Mouse (Mus musculus): ENCODE results near the gene Tgfbr3. TPM values are rescaled to one million over a fixed set of nuclear protein-coding genes. Genes with fewer than 3 reads are reported as not detected.

Gene Tgfbr3
- total RNA-seq, 1 experiment from 2014 or later = 2.7 TPM

DNA sequence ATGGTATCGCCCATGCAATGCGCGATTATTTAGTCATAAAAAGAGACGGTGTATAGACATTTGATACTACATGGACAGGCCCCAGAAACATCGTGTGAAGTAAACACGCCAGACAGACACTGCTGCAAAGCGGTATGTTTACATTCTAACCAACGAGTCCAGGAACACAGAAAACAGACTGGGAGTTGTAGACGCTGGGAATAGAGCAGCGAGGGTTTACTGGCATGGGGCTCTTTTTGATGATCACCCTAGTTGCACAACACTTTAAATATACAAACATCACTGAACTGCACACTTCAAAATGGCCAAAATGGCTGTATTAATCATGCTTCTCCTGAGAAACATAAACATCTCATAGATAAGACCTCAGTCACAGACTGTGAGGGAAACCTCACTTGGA, 100.9 kb downstream of the Tgfbr3 start:
- no peak for ATAC-seq (ENCODE audit: extremely low read depth, insufficient number of reproducible peaks, low FRiP score, poor library complexity, severe bottlenecking)

- no peak for ATAC-seq (ENCODE audit: extremely low read depth, insufficient number of reproducible peaks, low FRiP score, poor library complexity, severe bottlenecking)
Measured at GRCm38 (mm10) chr5:107186206-107186605, 103.2 kb downstream of the Tgfbr3 start.

DNA sequence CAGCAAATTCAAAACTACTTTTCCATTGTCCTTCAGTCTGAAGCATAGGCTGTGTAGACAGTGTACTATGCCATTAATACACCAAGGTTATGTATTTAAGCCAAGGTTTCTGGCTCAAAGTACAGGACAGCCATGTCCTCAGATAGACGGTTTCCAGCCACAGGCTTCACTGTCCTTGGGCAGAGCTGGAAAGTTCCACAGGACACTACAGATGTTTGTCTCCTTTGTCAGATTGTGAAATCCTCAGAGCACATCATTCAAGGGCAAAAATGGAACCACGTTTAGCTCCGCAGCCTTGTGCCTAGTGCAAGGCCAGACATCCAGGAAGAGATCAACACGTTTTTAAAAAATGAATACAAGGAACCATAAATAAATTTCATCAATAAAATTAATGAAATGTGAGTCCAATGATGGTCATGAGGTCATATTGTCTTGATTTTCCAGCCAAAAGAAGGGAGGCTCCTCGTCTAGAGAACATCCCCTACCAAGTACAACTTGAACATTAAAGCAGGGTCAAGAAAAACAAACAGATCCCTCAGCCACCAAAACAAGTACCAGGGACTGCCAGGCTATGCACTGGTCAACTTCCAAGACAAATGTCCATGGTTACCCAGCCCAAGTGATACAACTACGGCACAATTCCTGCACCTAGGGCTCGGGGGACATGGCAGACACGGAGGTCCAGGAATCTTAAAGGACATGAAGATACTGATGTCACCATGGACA, 105.1 kb downstream of the Tgfbr3 start:
- no peak for ATAC-seq (ENCODE audit: extremely low read depth, insufficient number of reproducible peaks, low FRiP score, poor library complexity, severe bottlenecking)

- no peak for ATAC-seq (ENCODE audit: extremely low read depth, insufficient number of reproducible peaks, low FRiP score, poor library complexity, severe bottlenecking)
Measured at GRCm38 (mm10) chr5:107183537-107183936, 105.9 kb downstream of the Tgfbr3 start.

- no peak for ATAC-seq (ENCODE audit: extremely low read depth, insufficient number of reproducible peaks, low FRiP score, poor library complexity, severe bottlenecking)
Measured at GRCm38 (mm10) chr5:107182721-107183120, 106.7 kb downstream of the Tgfbr3 start.

DNA sequence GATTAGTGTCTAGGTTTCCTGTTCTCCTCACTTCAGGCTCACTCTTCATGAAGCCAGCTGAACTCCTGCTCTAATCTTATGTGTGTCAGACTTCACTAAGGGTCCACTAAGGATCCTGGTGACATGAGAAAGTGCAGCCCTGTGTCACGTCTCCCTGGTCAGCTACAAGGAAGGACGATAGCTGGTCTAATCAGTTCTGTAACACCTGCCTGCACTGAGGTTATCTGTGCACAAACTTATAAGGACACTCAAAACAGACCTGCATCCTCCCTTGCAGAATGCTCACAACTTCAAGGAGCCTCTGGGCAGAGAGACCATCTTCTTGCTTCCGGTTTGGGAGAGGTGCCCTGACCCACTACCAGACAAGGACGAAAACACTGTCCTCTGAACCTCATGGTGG, 107.6 kb downstream of the Tgfbr3 start:
- no peak for ATAC-seq (ENCODE audit: extremely low read depth, insufficient number of reproducible peaks, low FRiP score, poor library complexity, severe bottlenecking)

DNA sequence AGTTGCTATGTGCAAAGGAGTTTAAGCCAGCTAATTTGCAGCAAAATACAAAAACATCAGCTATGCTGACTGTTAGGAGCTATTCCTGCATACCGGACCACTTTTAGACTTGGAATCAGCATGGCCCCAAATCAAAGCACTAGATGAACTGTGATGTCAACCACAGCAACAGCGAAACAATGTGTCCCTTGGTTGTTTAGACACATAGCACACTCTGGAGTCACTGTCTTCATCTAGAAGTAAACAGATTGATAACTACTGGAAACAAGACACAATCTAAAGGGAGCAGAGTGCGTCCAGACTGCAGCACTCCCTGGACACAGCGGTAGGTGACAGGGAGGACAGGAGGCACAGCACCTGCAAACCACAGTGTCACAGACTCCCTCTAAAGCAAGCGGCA, 110.2 kb downstream of the Tgfbr3 start:
- ATAC-seq (ENCODE audit: extremely low read depth, insufficient number of reproducible peaks, low FRiP score, poor library complexity, severe bottlenecking) = no peak

DNA sequence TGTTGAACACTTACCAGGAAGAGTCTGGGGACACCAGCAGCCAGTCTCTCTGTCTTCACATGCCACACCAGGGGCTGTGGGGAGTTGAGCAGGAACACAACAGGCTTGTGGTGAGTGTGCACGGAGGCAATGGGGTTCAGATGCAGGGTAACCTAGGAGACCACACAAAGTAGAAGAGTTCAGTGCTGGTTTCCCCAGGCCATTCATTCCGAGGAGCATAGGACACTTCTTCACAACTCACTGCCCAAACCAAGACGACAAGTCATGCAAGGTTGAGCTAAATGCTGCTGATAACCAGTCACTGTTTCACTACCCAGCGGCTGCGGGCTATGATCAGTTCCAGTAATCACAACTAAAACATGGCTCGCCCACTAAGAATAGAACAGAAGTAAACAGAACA, 111.6 kb downstream of the Tgfbr3 start:
- ATAC-seq (ENCODE audit: extremely low read depth, insufficient number of reproducible peaks, low FRiP score, poor library complexity, severe bottlenecking) = 0 out of 2 replicates have a peak, but pooled peaks have one; percentile 19

- ATAC-seq (ENCODE audit: extremely low read depth, insufficient number of reproducible peaks, low FRiP score, poor library complexity, severe bottlenecking) = no peak
Measured at GRCm38 (mm10) chr5:107177248-107177647, 112.2 kb downstream of the Tgfbr3 start.

DNA sequence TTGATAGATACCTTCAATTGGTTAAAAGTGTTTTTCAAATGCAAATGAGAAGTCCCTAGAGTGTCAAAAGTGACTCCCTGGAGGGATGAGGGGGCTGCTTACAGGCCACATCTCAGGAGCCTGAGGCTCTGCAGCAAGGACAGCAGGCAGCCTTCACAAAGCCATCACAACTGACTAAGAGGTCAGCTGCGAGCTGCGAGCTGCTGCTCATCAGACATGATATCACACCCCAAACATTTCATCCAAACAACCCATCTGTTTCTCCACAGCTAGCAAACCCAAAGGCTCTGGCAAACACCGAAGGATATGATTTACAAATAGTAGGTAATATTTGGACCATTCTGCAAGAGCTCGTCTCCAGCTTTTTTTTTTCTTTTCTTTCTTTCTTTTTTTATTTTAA, 112.6 kb downstream of the Tgfbr3 start:
- no peak for ATAC-seq (ENCODE audit: extremely low read depth, insufficient number of reproducible peaks, low FRiP score, poor library complexity, severe bottlenecking)

GRCm38 (mm10) chr5:107176196-107176595, 113.2 kb downstream of the Tgfbr3 start:
- ATAC-seq (ENCODE audit: extremely low read depth, insufficient number of reproducible peaks, low FRiP score, poor library complexity, severe bottlenecking) = no peak

DNA sequence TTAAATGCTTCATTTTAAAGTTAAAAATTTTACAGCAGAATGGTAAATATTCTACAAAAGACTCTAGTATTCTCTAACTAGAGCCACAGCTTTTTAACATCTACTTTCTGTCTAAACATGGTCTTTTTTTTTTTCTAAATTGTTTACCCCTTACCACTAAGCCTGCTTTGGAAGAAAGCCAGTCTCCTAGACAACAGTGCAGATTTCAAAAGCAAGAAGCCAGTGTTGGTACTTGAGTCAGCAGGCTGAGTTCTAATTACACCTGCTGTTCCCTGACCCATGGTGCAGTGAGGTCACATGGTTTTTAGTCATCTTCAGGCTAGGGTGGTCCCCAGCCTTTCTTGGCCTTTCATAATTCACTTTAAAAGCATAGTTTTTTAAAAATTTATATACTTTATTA, 115.2 kb downstream of the Tgfbr3 start:
- no peak for ATAC-seq (ENCODE audit: extremely low read depth, insufficient number of reproducible peaks, low FRiP score, poor library complexity, severe bottlenecking)

GRCm38 (mm10) chr5:107173483-107173882, 115.9 kb downstream of the Tgfbr3 start:
- no peak for ATAC-seq (ENCODE audit: extremely low read depth, insufficient number of reproducible peaks, low FRiP score, poor library complexity, severe bottlenecking)

DNA sequence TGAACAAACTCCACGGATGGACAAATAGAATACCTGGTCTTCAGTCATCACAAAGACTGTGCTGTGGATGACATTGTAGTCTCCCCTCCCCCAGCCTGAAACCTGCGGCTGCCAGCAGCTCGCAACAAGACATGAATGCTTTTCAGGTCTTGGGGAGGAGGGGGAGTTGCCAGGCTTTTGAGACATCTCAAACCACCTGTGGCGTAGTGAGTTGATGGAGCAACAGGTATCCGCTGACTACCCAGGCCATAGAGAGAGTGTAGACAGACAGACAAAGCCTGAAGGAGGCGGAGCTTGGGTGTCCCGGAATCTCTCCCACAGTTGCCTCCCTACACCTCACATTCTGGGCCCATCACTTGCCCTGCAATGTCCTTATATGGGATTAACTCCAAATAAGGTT, 117.6 kb downstream of the Tgfbr3 start:
- no peak for ATAC-seq (ENCODE audit: extremely low read depth, insufficient number of reproducible peaks, low FRiP score, poor library complexity, severe bottlenecking)

- no peak for ATAC-seq (ENCODE audit: extremely low read depth, insufficient number of reproducible peaks, low FRiP score, poor library complexity, severe bottlenecking)
Measured at GRCm38 (mm10) chr5:107169796-107170195, 119.6 kb downstream of the Tgfbr3 start.

GRCm38 (mm10) chr5:107167872-107168300, 121.5 kb downstream of the Tgfbr3 start:
- ATAC-seq (ENCODE audit: extremely low read depth, insufficient number of reproducible peaks, low FRiP score, poor library complexity, severe bottlenecking) = no peak

DNA sequence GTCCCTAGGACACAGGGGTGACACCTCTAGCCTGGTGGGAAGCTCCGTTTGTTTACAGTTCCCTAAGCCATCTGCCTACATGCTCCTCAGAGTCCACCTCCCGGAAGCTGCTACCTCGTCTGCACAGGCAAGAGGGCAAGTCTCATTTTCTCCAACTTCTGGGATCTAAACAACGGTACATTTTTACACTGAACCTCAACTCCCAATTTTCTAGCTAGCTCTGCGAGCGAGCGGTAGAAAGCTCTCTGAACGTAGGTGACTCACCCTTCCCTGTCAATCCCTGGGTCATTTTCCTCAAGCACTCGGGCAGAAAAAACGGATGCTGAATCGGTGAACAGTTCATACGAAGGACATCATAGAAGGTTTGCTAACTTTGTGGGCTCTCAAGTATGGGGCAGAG, 122.1 kb downstream of the Tgfbr3 start:
- ATAC-seq (ENCODE audit: extremely low read depth, insufficient number of reproducible peaks, low FRiP score, poor library complexity, severe bottlenecking) = no peak

- no peak for ATAC-seq (ENCODE audit: extremely low read depth, insufficient number of reproducible peaks, low FRiP score, poor library complexity, severe bottlenecking)
Measured at GRCm38 (mm10) chr5:107166659-107167370, 122.6 kb downstream of the Tgfbr3 start.

GRCm38 (mm10) chr5:107165734-107166133, 123.7 kb downstream of the Tgfbr3 start:
- no peak for ATAC-seq (ENCODE audit: extremely low read depth, insufficient number of reproducible peaks, low FRiP score, poor library complexity, severe bottlenecking)

GRCm38 (mm10) chr5:107165271-107165670, 124.2 kb downstream of the Tgfbr3 start:
- ATAC-seq (ENCODE audit: extremely low read depth, insufficient number of reproducible peaks, low FRiP score, poor library complexity, severe bottlenecking) = no peak

Measured in neutrophil, adult 5-6 weeks (primary cell).